Mouse (Mus musculus) cerebellum, adult 2 months (tissue): ENCODE data around the gene Sord.

ENCODE experiments used
- CTCF ChIP-seq: fragments of 200-500 bp; IDR thresholded peaks from 2 replicates; pipeline ENCODE4 v1.5.1; 2011; ENCODE audit warnings: low read depth, mild to moderate bottlenecking, control low read depth, low read length, moderate library complexity, borderline replicate concordance; ENCODE audit not compliant: insufficient read depth
- POLR2A ChIP-seq: fragments of 200-500 bp; IDR thresholded peaks from 2 replicates; pipeline ENCODE4 v1.6.1; 2011; ENCODE audit warnings: low read length, control low read depth, borderline replicate concordance; ENCODE audit not compliant: insufficient read depth

DNA sequence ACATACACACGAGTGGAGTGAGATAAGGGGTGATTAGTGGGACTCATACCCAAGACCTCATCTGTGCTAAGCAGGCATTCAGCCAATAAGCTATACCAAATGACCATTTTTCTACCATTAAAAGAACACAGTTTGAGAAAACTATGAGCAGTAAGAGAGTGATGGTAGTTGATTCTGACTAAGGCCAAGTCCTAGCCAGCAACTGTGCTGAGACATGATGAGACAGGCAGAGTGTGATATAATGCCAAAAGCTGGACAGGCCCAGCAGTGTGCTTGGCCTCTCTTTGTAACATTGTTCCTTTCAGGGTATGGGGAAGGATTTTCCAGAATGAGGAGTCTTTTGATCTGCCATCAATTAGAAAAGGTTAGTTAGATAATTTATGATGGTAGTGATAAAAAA is 33.0 kb upstream of the Sord start:
- TF ChIP-seq CTCF (no peak), POLR2A (no peak)
